Mouse (Mus musculus) brain, embryonic 14.5 days (tissue): Measurements from ENCODE around the gene Gm16503. TPM values are rescaled to one million over a fixed set of nuclear protein-coding genes. Genes with fewer than 3 reads are reported as not detected.
"Not testable (repeated sequence)": the region's sequence is repeated elsewhere in the genome, so short reads cannot be mapped to it uniquely, and the experiment has no call there.

Source experiments
- DNase-seq: peaks from one replicate; pipeline ENCODE4 v3.0.0-alpha.2; 2011; ENCODE audit warnings: low read depth
- CTCF ChIP-seq: fragments of 200-500 bp; IDR thresholded peaks from 2 replicates; pipeline ENCODE4 v1.5.1; 2012; ENCODE audit warnings: inconsistent platforms, mild to moderate bottlenecking, moderate library complexity, borderline replicate concordance; ENCODE audit not compliant: insufficient read depth, insufficient read length; ENCODE audit errors: extremely low read depth
- POLR2A ChIP-seq: fragments of 200-500 bp; IDR thresholded peaks from 2 replicates; pipeline ENCODE4 v1.6.1; 2012; ENCODE audit warnings: mild to moderate bottlenecking, inconsistent platforms, borderline replicate concordance; ENCODE audit not compliant: poor library complexity, insufficient read depth, insufficient read length, severe bottlenecking; ENCODE audit errors: extremely low read depth
- polyA plus RNA-seq: library from polyadenylated mRNA; depleted of rRNA; stranded (reverse); fragments of >200 nt; gene quantifications from 2 replicates; pipeline ENCODE4 v1.2.3, GENCODE M21; 2012; rRNA removed

The Gm16503 gene
- polyA plus RNA-seq, 1 experiment = 0.90 TPM

GRCm38 (mm10) chr4:147565426-147566220, 25.6 kb downstream of the Gm16503 start:
- TF ChIP-seq CTCF (no peak), POLR2A (no peak)
- DNase-seq = no peak

- DNase-seq = not testable (repeated sequence)
Measured at GRCm38 (mm10) chr4:147571156-147571555, 31.1 kb downstream of the Gm16503 start.

GRCm38 (mm10) chr4:147579371-147579770, 39.4 kb downstream of the Gm16503 start:
- not testable (repeated sequence) for DNase-seq

- no peak for DNase-seq
Measured at GRCm38 (mm10) chr4:147586511-147587473, 46.8 kb downstream of the Gm16503 start.

More at GRCm38 (mm10) chr4:147586511-147587473, 46.8 kb downstream of the Gm16503 start:
- no peak for TF ChIP-seq POLR2A
- no peak for TF ChIP-seq CTCF

Other genes starting within 250 kb of the Gm16503 start
- 0.04 and 0.10 TPM in 2 replicates for gene Zfp988, start 234.5 kb upstream of the Gm16503 start, polyA plus RNA-seq
- gene Zfp978, start 178.9 kb upstream of the Gm16503 start, polyA plus RNA-seq = not detected in 2 replicates
- gene Zfp982, start 47.8 kb upstream of the Gm16503 start, polyA plus RNA-seq = 0.87 and 1.4 TPM in 2 replicates
- 0.03 and 0.05 TPM in 2 replicates for gene Zfp985, start 13.1 kb downstream of the Gm16503 start, polyA plus RNA-seq
- 0.59 and 1.1 TPM in 2 replicates for gene Zfp979, start 102.3 kb downstream of the Gm16503 start, polyA plus RNA-seq
- gene Zfp534, start 162.3 kb downstream of the Gm16503 start, polyA plus RNA-seq = not detected in 2 replicates